Mouse (Mus musculus) lung, adult 2 months (tissue): ENCODE data around the gene Dclk1. TPM values are rescaled to one million over a fixed set of nuclear protein-coding genes. Genes with fewer than 3 reads are reported as not detected.

Experiments used
- DNase-seq: peaks from one replicate; pipeline ENCODE4 v3.0.0; 2022
- H3K4me1 ChIP-seq: fragments of 200-500 bp; 2 replicates; pipeline ENCODE4 v1.6.1; 2011; ENCODE audit warnings: low read length; ENCODE audit not compliant: control insufficient read depth, insufficient read depth
- H3K4me3 ChIP-seq: fragments of 200-500 bp; replicated peaks from 2 replicates; pipeline ENCODE3; 2011; ENCODE audit warnings: low read depth, mild to moderate bottlenecking, control low read depth, low read length; ENCODE audit errors: extremely low read depth
- CTCF ChIP-seq: fragments of 200-500 bp; IDR thresholded peaks from 2 replicates; pipeline ENCODE4 v1.5.1; 2011; ENCODE audit warnings: mild to moderate bottlenecking, low read length, control low read depth; ENCODE audit not compliant: insufficient read depth
- POLR2A ChIP-seq: fragments of 200-500 bp; IDR thresholded peaks from 2 replicates; pipeline ENCODE4 v1.6.1; 2011; ENCODE audit warnings: low read depth, mild to moderate bottlenecking, control low read depth, low read length, borderline replicate concordance; ENCODE audit errors: extremely low read depth
- WGBS: fragments of 180-500 bp; shearing (Covaris S2); methylation state at CpG from one replicate; pipeline ENCODE4 v1.1.7; 2018; 5-methylcytosine and 5-hydroxymethylcytosine counted together
- polyA plus RNA-seq: library from polyadenylated mRNA; depleted of rRNA; stranded (reverse); fragments of >200 nt; gene quantifications from 2 replicates; pipeline ENCODE4 v1.2.3, GENCODE M21; 2012

Dclk1 gene
- polyA plus RNA-seq, 1 experiment = 1.9 TPM

DNA sequence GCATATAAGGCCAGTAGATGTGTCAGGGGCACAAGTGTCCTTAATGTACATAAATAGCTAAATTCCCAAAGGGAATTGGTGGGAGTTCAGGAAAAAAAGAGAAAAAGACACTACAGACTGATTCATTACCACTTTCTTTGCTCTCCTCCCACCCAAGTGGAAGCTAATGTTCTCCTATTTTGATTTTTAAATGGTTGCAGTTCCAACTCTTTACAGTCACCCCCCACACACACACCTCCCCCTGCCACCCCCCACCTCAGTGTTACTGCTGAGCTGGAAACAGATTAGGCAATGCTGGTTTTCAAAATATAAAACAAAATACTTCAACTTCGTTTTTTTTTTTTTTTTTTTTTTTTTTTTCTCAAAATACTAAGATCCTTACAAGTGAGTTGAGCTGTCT, 81.9 kb downstream of the Dclk1 start:
- TF ChIP-seq CTCF (no peak), POLR2A (no peak)
- WGBS = 23% methylated on average over 1 of the region's 1 CpGs
- Histone ChIP-seq H3K4me3 (no peak overlapping the region), H3K4me1 (no peaks in the 10 kb centered on the region)
- no peak for DNase-seq

DNA sequence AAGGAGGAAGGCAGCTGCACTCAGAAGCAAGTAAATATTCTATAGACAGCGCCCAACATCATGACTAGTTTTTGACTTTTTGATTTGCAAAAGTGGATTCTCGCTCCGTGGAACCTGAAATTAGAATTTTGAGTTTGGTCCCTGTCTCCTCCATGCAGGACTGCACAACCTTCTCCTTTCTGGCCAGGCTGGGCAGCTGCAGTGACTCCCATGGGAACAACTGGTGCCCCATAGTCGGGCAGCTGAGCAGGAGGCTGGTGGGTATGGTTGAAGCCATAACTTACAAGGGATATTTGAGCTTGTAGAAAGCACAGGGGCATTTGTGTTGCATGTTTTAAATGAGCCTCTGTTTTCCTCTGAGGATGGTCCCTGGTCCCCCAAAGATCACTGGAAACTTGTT, 88.3 kb downstream of the Dclk1 start:
- 81% methylated on average over 4 of the region's 4 CpGs for WGBS
- H3K4me3 ChIP-seq = no peak overlapping the region
- TF ChIP-seq POLR2A = no peak
- TF ChIP-seq CTCF = no peak

DNA sequence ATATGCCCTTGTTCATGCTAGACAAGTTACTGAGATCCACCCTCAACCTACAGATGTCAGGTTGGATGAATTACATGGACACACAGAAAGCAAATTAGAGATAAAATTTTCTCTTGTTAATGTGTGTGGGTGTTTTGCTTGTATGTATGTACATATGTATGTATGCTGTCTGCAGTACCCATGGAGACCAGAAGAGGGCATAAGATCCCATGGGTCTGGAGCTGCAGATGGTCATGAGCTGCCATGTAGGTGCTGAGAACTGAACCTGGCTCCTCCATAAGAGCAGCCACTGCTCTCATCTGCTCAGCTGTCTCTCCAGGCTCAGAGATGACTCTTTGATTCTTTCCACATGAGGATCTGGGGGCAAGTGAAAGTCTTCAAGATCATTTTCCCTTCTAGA, 89.5 kb downstream of the Dclk1 start:
- TF ChIP-seq CTCF (no peak), POLR2A (no peak)
- H3K4me3 ChIP-seq = no peak overlapping the region
- no peaks in the 10 kb centered on the region for H3K4me1 ChIP-seq
- DNase-seq = no peak

More for the DNA sequence above, 88.3 kb downstream of the Dclk1 start:
- H3K4me1 ChIP-seq = no peaks in the 10 kb centered on the region
- no peak for DNase-seq

DNA sequence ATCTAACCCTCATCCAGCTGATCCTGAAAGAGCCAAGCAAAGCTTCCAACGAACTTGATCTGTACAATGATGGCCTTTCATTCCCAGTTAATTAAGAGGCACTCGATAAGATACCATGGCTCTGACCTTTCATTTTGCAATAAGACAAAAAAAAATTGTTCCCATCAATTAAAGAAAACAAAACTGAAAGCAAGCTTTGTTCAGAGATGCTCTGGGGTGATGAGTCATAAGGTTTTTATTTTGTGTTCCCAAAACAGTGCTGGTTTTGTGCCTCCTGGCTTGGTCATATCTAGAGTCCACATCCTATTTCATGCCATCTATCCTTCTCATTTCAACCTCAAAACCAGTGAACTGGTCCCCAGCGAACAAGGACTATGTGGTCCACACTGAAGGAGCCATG, 91.3 kb downstream of the Dclk1 start:
- WGBS = 65% methylated on average over 3 of the region's 3 CpGs
- Histone ChIP-seq H3K4me3 (no peak overlapping the region), H3K4me1 (no peaks in the 10 kb centered on the region)
- no peak for DNase-seq
- TF ChIP-seq POLR2A = no peak
- no peak for TF ChIP-seq CTCF

DNA sequence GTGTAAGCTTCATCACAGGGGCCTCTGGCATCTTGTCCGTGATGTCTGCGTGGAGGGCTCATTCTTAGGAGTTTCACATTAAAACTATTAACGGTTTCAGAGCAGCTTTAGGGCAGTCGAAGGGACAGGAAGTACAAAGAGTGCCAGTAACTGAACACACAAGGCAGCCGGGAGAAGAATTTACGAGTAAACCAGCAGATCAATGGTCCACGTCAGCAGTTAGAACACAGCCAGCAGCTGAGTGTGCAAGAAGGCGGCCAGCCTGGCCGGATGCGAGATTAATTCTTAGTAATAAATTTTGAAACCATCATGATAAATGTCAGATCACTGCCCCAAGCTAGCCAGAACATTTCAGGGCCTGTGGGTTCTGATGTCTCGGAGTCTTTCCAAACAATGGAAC, 94.7 kb downstream of the Dclk1 start:
- no peak for DNase-seq
- no peak for TF ChIP-seq CTCF
- TF ChIP-seq POLR2A = no peak
- WGBS = 63% methylated on average over 11 of the region's 11 CpGs
- Histone ChIP-seq H3K4me1 (no peaks in the 10 kb centered on the region), H3K4me3 (no peak overlapping the region)

DNA sequence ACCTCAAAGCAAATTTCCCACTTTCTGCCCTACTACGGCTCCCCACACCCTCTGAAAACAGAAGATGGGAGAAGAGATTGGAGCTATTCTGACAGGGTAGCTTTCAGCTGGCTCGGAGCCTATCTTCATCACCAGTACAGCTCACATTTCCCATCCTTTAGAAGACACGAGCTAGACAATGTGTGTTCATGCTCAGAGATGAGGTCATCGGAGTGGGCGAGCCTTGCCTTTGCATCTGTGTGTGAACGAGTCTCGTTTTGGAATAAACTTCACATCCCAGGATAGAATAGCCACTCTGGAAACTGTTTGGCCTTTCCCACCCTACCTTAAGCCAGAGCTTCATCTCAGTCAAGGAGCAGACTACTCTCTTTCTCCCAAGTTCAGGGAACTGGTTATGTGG, 95.5 kb downstream of the Dclk1 start:
- WGBS = 70% methylated on average over 7 of the region's 7 CpGs
- DNase-seq = no peak
- Histone ChIP-seq H3K4me3 (no peak overlapping the region), H3K4me1 (no peaks in the 10 kb centered on the region)
- no peak for TF ChIP-seq POLR2A
- TF ChIP-seq CTCF = no peak

DNA sequence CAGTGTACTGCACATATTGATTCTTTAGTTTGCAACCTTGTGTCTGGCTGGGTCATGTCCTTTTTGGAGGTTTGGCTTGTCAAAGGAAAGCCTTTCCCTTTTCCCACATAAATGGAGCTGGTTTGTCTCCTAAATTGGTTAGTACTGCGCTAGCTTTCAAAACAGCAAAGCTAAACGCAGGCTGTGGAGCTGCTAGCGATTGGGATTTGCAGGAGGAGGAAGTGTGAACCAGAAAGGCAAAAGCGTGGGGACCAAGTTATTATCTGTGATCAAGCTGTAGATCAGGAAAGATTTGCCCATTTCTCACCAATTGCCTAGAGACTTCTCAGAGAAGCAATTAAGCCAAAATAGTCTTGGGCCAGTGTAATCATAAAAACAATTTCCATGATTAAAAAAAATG, 100.3 kb downstream of the Dclk1 start:
- H3K4me3 ChIP-seq = no peak overlapping the region
- TF ChIP-seq POLR2A = no peak
- TF ChIP-seq CTCF = no peak
- no peak for DNase-seq
- H3K4me1 ChIP-seq = no peaks in the 10 kb centered on the region
- WGBS = 83% methylated on average over 4 of the region's 4 CpGs

DNA sequence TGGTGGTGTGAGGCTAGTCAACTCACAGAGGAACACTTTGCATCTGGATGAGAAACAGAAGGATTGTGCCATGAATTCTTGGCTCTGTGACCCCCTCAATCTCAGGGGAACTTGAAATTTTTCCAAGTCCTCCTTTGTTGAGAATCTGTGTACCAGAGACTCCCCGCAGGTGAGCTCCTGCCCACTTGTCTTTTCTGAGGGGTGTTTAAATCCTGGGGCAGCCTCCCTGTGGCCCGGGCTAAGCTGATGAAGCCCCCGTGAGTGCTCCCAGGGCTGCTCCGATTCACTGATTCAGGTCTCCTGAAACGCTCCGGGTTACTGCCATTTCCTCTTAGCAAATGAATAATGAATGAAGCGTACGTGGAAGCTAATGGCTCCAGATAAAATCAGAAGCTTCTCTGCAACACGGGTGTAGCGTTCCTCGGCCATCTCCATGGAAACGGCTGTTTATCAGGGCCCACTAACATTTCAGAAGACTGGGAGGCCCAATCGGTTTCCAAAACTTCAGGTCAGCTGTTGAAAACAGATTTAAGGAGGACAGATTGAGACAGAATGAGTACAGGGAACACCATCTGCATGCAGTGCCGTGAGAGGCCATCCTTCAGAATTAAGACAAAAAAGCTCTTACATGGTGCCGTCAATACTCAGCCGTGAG, 105.3 kb downstream of the Dclk1 start:
- no peaks in the 10 kb centered on the region for H3K4me1 ChIP-seq
- TF ChIP-seq CTCF (no peak), POLR2A (no peak)
- no peak overlapping the region for H3K4me3 ChIP-seq
- DNase-seq = no peak
- 33% methylated on average over 16 of the region's 16 CpGs for whole genome bisulfite sequencing

DNA sequence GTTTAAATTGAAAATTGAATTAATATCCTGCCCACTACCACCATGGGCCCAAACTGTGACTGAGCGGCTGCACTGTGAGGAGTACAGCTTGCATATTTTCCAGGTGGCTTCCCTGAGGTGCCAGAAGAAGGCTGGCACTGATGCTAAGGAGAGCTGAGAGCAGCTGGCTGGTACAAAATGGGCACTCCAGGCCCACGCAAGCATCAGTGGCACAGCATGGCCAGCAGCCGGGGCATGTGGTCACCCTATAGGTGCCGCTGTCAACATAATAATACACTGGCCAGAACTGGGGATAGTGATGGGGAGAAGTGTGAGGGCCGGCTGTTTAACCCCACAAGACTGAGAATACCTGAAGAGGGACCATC, 105.8 kb downstream of the Dclk1 start:
- DNase-seq = no peak
- no peak for TF ChIP-seq POLR2A
- no peak for TF ChIP-seq CTCF
- 91% methylated on average over 5 of the region's 5 CpGs for WGBS
- Histone ChIP-seq H3K4me3 (no peak overlapping the region), H3K4me1 (no peaks in the 10 kb centered on the region)

DNA sequence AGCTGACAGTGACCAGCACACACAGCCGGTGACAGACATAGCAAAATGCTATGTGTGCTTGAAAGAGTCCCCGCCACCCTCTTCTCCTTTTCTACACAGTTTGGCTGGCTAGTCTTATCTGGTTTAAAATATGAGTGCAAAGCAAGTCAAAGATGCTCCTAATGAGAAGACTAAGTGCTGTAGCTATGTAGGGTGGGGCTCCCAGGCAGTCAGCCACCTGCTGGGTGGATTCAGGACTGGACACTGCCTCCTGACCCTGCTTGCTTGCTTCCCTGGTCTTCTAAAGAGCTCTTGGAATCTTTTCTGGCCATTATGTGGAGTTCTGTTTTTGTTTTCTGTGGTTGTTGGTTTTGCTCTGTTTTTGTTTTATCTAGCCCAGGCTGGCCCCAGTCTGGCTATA, 108.0 kb downstream of the Dclk1 start:
- DNase-seq = no peak
- H3K4me3 ChIP-seq = no peak overlapping the region
- 95% methylated on average over 2 of the region's 2 CpGs for WGBS
- TF ChIP-seq POLR2A = no peak
- TF ChIP-seq CTCF = no peak
- H3K4me1 ChIP-seq = no peaks in the 10 kb centered on the region

DNA sequence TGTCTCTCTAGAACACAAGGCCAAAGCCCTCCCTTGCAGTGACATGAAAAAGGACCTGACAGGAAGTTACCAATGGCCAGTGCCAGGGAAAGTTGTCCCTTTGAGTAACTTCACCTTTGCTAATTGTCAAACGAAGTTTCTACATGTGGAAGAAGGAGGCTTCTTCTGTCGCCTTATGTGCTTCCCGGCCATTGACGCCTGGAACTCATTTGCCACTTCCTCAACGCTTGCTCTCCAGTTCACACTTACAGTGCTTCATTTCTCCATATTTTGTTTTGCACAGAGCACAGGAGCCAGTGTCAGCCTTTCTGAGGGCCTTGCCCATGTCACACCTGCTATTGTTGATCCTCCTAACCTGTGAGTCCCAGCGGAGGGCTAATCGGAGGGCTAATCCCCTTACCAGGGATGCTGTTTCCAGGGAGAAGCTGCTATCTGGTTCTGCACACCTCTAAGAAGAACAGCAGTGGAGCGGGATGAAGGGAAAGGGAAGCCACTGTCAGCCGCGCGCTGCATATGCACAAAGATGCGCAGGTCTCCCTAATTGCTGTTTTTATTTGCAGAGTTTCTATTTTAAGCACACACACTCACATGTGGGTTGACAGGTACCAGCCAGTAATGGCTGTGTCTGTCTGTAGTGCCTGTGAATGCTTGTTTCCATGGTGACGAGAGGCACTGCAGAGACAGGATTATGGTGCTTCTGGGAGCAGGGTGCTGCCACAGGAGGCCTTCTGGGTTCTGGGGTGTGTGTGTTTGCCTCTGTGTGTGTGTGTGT, 109.3 kb downstream of the Dclk1 start:
- no peak for DNase-seq
- WGBS = 75% methylated on average over 13 of the region's 13 CpGs
- Histone ChIP-seq H3K4me3 (no peak overlapping the region), H3K4me1 (no peaks in the 10 kb centered on the region)
- TF ChIP-seq POLR2A = no peak
- no peak for TF ChIP-seq CTCF
